ENCODE assay signal across 13 mouse cellular contexts in the genomic region with DNA sequence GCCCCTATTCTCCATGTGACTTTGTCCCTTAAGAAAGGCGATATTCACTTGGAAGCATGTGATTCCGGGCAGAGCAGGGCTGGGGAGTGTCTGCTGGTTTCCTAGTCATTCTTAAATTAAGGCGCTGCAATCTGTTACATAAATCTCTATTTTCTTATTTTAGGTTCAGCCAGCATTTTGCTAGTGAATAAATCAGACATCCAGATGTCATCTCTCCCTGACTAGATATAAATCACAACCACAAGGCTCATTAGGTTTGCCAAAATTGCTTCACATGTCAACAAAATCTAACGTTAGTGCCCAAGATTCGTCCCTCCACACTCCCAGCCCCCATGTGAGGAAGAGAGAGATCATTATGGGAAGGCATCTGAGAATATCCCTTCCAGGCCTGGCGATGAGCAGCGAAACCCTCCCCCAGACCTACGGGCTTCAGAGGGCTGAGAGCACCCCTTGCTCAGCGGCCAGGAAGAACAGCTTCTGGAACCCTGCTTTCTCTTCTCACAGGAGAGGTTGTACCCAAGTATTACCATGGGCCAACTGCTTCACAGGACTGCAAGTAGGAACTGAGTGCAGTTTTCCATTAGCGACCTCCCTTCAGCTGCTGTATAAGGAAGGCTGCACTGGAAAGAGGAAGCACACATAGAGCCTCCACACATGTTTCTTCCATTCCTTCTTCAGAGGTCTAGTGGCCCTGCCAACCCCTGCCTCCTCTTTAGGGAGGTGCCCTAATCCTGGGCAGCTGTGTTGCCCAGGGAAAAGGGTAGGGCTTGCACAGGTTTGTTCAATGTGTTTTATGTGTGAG.
DNase-seq lines count a peak whose midpoint lies in the region; ATAC-seq and TF ChIP-seq lines count a peak whose summit lies in the region.
"Had no signal": no experiment of that assay in that cellular context is flagged by ENCODE, and none has a peak within 500 bp of the region (broad histone marks: within the 10 kb centered on the region; RNA-seq: fewer than 3 reads in every experiment).

No protein-coding gene starts in this region.

- no peak overlapping the region for H3K27ac ChIP-seq in kidney, postnatal 0 days
- H3K27ac ChIP-seq: hindbrain, embryonic 15.5 days; limb, embryonic 12.5 days had no signal

- no peaks in the 10 kb centered on the region for H3K36me3 ChIP-seq in kidney, postnatal 0 days (ENCODE audit: insufficient read depth, low read length)
- H3K36me3 ChIP-seq: hindbrain, embryonic 15.5 days; limb, embryonic 12.5 days had no signal

- H3K4me1 ChIP-seq in kidney, postnatal 0 days (replicated peaks; ENCODE audit: insufficient read depth, low read length), result no peaks in the 10 kb centered on the region
- H3K4me1 ChIP-seq: hindbrain, embryonic 15.5 days; limb, embryonic 12.5 days had no signal

- no peak overlapping the region for H3K4me2 ChIP-seq in kidney, postnatal 0 days (ENCODE audit: low read length)
- H3K4me2 ChIP-seq: heart, embryonic 11.5 days; hindbrain, embryonic 15.5 days; limb, embryonic 12.5 days had no signal

- no peak overlapping the region for H3K9ac ChIP-seq in kidney, postnatal 0 days (ENCODE audit: low read depth, low read length)
- H3K9ac ChIP-seq: hindbrain, embryonic 15.5 days; limb, embryonic 12.5 days had no signal

- DNase-seq in kidney, postnatal 0 days (ENCODE audit: low spot score), result peak; percentile 54
- no peak for DNase-seq in kidney, adult 9 months
- peak; percentile 48 for DNase-seq in brain, embryonic 14.5 days (ENCODE audit: low read depth)
- DNase-seq in frontal cortex, postnatal 36 days (ENCODE audit: low spot score in 2 of 2), result peak; percentile 58 to 70
- no peak for DNase-seq in ovary, postnatal 36 days (ENCODE audit: low spot score)
- no peak for DNase-seq in thymus, postnatal 4 days
- no peak for DNase-seq in urinary bladder, postnatal 36 days (ENCODE audit: low spot score in 2 of 2)
- DNase-seq: kidney, postnatal 14 days had no signal

- no peak overlapping the region for H3K4me3 ChIP-seq in kidney, postnatal 0 days (replicated peaks; ENCODE audit: low read depth, low read length)
- H3K4me3 ChIP-seq: hindbrain, embryonic 15.5 days; limb, embryonic 12.5 days; megakaryocyte, embryonic 14.5 days had no signal

- 32% methylated on average over 10 of the region's 10 CpGs for WGBS in kidney, postnatal 0 days

- H3K27me3 ChIP-seq in kidney, postnatal 0 days (ENCODE audit: insufficient read depth, low read length), result no peaks in the 10 kb centered on the region
- H3K27me3 ChIP-seq: hindbrain, embryonic 15.5 days; limb, embryonic 12.5 days had no signal

- H3K9me3 ChIP-seq in kidney, postnatal 0 days (replicated peaks; ENCODE audit: low read length), result no peaks in the 10 kb centered on the region
- H3K9me3 ChIP-seq: hindbrain, embryonic 15.5 days had no signal

- ATAC-seq in kidney, postnatal 0 days (replicated peaks; ENCODE audit: low FRiP score, low read depth), result no peak; the same call in 1 of the 2 replicates
- 0 out of 2 replicates have a peak, but pooled peaks have one; percentile 40 for ATAC-seq in monocyte, adult 5-6 weeks (replicated peaks; ENCODE audit: insufficient number of reproducible peaks, low FRiP score, low TSS enrichment, poor library complexity, severe bottlenecking)

- TF ChIP-seq CTCF in kidney, postnatal 0 days (IDR thresholded peaks at IDR 0.05; ENCODE audit: low read depth), result no peak
- TF ChIP-seq CTCF in brain, embryonic 14.5 days (IDR thresholded peaks at IDR 0.05; ENCODE audit: borderline replicate concordance, extremely low read depth, insufficient read depth, insufficient read length), result no peak

- TF ChIP-seq POLR2A in brain, embryonic 14.5 days (IDR thresholded peaks at IDR 0.05; ENCODE audit: borderline replicate concordance, extremely low read depth, insufficient read depth, insufficient read length, poor library complexity, severe bottlenecking), result no peak

Comparison
In these comparisons a context has a peak if more than half of its experiments do, and no peak if none do; other contexts are left out.
1. DNase-seq: peak in kidney, postnatal 0 days (single experiment), brain, embryonic 14.5 days (single experiment) and frontal cortex, postnatal 36 days (2 of 2); none in kidney, adult 9 months (single experiment), ovary, postnatal 36 days (single experiment), thymus, postnatal 4 days (single experiment) and urinary bladder, postnatal 36 days (0 of 2).